Mouse (Mus musculus) induced T-regulatory cell, adult 2 months (primary cell): ENCODE measurements around the gene Zfand2a.

Source experiments
- DNase-seq: peaks from one replicate; pipeline ENCODE4 v3.0.0-alpha.2; 2012; ENCODE audit warnings: low read depth

Zfand2a gene

DNA sequence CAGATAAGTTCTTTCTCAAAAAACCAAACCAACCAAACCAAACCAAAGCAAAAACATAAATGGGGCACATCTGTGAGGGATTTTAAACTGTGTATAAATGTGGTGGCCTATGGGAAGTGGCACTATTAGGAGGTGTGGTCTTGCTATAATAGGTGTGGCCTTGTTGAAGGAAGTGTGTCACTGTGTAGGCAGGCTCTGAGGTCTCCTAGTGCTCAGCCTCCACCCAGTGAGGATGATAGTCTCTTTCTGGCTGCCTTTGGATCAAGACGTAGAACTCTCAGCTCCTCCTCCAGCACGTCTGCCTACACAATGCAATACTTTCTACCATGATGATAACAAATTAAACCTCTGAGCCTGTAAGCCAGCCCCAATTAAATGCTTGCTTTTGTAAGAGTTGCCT, 18.0 kb downstream of the Zfand2a start:
- no peak for DNase-seq

DNA sequence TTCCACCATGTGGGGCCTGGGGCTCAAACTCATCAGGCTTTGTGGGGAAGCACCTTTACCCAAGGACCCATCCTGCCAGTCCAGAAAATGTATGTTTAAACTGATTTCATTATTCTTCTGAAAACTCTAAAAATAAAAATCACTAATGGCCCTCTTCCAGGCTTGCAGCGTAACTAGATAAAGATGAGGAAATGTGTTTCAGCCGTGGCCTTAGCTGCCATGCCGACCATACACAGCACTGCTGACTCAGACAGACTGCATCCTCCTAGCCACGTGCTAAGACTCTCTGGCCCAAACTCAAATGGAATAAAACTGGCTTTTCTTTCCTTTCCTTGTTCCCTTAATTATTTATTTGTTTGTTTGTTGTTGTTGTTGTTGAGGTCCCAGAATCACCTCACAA, 19.5 kb downstream of the Zfand2a start:
- no peak for DNase-seq

DNA sequence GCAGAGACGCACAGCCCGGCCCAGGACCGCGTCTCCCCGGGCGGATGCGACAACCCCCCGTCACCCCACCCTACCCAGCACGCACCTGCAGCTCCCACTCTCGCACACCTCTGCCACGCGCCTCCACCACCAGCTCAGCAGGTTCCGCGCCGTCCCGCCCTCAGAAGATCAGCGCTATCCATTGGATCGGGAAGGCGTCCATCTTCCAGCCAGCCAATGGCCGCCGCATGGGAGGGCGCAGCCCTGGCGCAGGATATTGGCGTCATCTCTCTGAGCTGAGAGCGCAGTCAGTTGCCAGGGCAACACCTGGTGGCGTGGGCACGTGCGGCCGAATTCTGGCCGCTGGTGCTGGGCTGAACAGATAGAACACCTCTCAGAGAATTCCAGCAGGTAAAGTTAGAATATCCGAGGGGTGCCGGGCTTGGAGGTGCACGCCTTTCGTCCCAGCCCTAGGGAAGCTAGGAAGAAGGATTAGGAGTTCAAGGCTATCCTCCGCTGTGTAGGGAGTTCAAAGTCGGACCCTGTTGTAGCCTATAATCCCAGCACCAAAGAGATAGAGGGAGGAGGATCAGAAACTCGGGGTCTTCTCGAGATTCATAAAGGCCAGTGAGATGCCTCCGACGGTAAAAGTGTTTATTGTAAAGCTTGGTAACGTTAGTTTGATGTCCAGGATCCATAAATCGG, 23.8 kb downstream of the Zfand2a start, which contains the start of gene 3110082I17Rik:
TSS of gene 3110082I17Rik (minus strand) at position 144 of the 684 bp plus-strand sequence.
- DNase-seq: peak; percentile 97

DNA sequence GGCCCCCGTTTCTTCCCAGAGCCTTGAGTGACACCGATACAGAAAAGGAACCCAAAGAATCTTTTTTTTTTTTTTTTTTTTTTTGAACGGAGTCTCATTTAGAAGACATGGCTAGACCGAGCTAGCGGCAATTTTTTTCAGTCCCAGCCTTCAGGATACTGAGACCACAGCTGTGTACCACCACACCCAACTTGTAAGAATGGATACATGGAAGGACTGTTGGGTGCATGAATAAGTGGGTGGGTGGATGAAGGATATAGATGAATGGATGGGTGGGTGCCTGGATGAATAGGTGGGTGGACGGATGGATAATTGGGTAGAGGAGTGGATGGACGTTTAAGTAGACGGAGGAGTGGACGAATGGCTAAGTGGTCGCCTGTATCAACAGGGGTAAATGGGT, 24.4 kb downstream of the Zfand2a start:
- DNase-seq: no peak

DNA sequence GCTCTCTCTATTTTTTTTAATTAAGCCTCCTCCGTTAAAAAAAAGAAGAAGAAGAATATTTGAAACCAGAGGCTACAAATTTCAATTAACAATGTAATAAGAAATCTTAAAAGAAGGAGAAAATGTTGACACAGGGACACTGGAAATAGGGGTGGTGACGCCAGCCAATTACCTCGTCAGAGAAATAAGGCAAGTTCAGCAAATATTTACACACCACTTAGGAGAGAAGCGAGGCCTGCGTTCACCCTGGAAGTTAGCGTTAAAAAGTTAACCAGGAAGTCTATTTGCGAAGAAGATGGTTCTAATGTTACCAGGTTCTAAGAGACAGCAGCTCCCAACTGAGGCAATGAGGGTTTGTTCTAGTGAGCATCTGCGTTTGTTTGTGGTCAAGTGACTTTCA, 27.1 kb downstream of the Zfand2a start:
- DNase-seq: no peak

DNA sequence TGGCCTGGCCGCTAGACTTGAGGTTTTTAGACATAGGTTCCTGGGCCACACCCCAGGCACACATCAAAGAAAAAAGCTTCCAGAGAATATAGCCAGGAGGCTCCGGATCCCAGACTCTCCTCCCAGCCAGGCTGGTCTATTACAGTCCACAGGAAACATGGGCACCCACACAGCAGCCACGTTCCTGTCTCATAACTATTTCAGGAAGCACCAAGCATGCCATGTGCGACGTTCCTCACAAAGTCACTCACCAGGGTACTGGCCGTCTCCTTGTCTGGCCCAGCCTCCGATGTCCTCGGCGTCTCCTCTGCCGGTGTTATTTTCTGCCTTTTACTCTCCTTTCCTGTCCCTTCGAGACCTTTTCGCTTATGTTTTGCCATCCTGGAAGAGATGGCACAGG, 29.2 kb downstream of the Zfand2a start:
- no peak for DNase-seq

DNA sequence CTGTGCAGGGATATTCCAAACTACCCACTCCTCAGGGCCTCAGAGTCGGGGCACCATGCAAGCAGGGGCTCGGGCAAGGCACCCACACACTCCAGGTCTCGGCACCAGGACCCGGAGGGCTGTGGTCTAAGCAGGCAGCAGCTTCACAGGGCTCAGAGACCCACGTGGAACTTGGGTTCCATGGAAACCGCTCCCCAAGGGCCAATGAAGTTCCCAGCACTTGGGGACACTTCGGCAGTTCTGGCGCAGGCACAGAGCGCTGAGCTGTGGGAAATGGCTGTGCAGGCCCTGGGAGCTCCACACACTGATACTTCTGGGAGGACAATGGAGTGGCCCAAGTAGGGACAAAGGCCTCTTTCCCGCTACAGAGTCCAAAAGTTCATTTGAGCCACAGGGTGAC, 31.3 kb downstream of the Zfand2a start:
- DNase-seq: no peak

DNA sequence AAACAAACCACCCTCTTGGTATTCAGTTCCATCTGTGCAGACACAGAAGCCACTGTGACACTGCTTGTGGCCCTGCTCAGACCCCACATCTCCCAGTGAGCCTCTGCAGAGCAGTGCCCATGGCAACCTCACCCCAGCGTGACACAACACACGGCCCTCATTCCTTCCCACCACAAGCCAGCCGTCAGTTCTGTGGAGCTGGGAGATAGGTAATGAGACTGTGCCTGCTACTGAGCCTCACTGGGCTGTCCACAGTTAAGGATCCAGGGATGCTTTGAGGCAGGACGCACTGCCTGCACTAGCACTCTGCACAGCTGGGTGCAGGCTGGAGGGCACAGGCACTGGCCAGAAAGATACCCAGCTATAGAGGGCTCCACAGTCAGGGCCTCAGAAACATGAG, 34.4 kb downstream of the Zfand2a start:
- DNase-seq: no peak

DNA sequence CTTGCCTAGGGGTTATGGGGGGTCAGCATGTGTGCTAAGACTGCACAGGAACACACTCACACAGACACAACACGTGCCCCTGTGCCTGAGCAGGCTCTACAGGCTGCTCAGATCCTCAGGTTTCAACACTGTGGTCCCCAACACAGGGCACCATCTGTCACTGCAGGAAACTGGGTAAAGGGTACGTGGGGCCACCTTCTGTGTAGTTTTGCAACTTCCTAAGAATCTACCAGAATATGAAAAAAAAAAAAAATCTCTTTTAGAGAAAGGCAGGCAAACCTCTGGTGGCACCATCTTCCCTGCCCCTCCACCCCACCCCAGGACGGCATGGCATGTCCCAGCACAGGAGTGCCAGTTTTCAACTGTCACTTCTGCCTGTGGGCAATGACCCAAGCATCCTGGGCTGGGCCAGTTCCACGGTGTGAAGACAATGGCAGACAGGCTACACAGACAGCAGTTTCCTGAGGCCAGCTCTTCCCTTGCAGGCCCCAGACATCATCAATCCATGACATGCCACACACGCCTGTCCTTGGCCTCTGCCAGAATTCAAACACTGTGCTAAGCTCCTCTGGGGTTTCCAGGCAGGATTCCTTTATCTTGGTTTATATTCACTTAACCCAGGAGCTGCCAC, 35.1 kb downstream of the Zfand2a start:
- no peak for DNase-seq

DNA sequence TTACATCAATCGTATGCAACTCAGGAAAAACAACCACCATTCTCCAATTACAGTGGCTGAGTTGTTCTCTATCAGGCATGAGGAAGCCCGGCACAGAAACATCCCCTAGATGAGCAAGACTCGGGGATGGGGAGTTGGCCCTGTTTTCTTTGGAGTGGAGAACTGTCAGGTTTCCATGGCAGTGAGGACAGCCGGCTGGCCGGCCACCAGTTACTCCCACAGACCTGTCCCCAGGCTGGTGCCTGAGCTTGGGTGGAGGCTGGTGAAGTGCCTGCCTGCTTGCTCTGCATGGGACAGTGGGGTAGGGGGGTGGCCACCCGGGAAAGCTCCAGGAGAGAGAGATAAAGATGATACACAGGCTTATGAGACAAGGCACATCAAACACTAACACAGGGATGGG, 36.3 kb downstream of the Zfand2a start:
- no peak for DNase-seq

DNA sequence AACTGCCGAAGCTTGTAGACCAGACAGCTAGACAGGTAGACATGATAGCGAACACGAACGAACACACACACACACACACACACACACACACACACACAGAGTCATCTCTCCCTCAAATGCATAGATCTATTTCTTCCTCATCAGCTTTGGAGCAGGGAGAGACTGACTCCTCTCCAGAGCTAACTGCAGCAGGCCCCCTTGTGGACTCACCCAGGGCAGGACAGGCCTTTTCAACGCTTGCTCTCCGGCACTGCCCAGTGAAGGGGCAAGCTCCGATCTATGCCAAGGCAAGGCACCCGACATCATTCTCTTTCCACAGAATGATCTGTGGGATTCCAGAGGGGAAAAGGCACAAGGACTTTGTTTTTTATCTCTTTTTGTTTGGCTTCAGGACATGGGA, 39.1 kb downstream of the Zfand2a start:
- no peak for DNase-seq

DNA sequence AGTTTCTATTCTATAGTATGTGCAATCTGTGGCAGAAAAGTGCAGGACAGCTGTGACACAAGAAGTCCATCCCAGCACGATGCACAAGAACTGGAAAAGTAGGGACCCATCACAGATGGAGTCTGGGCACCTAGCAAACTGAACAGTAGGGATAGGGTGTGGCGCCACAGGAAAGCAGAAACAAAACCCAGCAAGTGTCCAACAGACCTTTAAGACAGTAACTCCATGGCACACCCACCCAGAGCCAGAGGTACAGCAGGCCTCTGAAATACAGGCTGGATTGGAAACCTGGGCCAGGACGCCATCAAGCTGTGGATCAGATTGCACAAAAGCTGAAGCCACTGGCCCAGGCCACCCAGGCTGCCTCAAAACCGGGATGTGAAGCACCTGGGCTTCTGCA, 41.4 kb downstream of the Zfand2a start:
- no peak for DNase-seq

DNA sequence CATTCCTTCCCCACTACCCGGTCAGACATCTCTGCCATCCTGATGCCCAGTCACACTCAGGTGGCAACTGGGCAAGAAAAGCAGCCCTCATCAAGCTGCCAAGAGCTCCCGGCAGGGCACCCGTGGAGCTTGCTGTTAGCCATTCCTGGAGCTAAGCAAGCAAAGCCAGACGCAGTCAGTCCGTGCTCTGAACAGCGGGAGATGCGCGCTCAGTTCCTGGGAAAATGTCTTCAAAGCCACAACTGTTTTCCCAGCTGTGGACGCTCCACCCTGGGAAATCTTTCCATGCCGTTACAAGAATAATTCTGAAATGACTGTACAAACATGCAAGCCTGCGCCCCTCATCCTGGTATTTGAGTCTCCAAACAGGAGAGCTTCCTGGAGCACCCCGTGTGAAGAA, 41.9 kb downstream of the Zfand2a start:
- no peak for DNase-seq

DNA sequence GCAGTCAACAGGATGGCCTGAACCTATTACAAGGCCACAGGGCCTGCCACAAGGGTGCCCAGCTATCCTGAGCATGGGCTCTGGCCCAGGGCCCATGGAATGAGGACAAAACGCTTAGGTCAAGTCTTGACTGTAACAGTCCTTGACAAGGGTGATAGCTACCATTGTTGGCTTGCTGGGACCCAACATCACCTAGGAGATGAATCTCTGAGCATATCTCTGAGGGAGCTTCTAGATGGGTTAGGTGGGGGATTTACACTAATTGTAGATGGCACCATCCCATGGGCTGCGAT, 42.7 kb downstream of the Zfand2a start:
- no peak for DNase-seq

DNA sequence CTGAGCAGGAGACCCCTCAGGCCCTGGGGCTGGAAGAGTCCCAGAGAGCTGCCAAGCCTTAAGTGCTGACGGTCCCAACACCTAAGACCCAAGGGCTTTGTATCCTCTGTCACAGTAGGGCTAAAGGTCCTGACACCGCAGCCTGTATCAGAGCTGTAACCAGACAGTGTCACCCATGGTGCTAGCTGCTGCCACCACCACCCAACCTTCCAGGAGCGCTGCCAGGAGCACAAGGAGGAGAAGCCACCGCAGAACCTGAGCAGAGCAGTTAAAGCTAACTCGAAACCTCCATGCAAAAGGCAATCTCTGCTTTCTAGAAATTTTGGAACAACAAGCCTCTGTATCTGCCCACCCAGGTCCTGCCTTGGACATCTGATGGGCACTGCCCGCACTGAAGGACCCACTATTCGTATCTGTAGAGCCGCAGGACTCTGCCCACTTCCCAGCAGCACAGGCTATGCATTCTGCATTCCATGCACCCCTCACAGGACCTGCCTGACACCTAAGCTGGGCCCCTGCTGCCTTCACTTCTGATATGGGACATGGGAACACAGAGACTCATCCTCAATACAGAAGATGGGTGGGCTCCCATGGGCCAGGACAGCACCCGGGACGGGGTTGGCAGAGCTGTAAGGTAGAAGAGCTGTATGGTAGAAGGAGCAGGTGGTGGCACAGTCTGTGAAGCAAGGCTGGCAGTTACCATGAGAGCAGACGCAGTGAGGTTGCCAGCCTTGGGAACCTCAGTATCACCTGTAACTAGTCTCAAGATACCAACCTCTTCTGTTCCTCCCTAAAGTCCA, 43.2 kb downstream of the Zfand2a start:
- no peak for DNase-seq

DNA sequence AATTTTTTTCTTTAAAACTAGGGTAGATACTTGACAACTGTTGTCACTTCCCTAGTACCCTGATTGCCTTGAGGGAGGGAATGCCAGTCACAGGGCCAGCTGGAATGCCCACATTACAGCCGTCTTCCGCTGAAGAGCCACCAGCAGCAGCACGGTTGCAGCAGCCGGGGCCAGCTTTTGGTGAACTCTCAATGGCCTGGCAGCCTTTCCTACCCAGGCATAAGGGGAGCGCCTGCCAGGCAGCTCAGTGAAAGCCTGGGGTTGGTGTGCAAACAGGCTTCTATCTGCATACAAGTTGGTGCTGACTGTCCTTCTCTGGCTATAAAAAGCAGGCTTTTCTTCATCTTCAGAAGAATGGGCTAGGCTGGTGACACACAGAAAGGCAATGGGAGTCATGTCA, 43.9 kb downstream of the Zfand2a start:
- no peak for DNase-seq

DNA sequence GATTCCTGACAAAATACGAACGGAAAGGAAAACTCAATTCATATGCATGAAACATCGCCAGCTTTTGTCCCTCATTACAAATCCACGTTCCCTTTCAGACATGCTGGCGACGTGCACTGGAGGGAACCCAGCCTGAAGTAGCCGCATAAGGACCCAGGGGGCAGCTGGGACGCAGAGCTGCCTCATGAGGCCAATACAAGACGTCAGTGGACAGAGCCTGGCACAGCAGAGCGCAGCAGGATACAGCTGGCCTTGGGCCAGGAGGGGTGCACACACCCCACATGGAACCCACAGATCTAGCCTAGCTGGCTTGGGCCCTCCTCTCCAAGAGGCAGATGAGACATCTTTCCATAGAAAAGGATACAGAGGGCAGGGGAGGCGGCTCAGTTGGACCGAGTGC, 45.9 kb downstream of the Zfand2a start:
- no peak for DNase-seq

DNA sequence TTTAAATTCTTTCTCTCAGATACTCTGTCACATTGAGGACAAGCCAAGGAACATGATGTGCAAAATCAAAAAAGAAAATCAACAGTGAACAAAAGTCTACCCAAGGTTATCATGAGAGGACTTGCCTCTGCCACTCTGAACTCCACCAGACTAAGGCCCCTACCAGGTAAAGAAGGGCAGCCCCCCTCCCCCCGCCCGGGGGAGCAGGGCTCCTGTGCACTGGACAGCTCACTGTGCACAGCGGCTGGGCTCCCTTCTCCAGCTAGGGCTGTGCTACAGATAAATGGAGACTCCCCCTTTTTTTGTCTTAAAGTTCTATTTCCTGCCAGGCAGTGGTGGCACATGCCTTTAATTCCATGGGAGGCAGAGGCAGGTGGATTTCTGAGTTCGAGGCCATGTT, 46.6 kb downstream of the Zfand2a start:
- no peak for DNase-seq

DNA sequence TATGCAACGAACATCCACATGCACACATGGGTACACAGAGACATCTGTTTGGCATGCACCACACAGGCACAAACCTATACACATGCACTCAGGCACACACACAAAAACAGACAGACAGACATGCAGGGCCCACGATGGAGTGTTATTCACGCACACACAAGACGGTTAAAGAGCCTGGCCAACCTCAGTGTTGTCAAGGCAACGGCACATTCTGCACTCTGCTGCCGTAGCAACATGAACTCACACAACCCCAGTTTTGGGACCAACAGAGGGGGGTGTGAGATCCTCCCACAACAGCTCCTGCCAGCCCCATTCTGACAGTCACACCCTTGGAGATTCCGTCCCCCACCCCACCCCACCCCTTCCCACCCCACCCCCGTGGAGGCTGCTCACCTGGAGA, 49.4 kb downstream of the Zfand2a start:
- DNase-seq: no peak

DNA sequence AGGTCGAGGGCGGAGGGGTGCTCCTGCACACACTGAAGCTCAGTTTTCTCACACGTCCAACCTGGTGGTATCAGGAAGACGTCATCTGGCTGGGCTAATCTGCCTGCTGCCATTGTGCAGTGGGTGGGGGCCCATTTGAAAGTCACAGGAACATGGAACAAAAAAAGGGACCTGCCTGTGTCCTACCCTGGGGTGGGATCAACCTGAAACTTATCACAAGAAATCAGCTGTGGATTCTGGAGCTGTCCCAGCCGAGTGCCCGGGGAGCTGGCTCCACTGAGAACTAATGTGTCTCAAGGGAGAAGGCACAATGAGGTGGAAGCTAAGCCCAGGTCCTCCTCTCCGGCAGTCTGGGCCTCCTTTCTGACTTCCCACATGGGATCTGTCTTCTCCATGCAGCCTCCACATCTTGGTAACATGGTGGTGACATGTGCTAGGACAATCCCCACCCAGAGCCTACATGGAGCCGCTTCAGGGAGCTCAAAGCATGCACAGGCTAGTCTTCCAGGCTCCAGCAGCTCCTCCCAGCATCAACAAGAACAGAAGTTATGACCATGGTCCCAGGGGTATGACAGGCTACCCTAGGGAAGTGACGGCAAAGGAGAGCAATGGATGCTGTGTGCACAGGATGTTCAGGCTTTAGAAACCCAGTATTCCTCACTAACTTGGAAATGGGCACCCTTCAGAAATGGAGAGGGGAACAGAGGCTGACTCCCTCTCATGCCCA, 50.3 kb downstream of the Zfand2a start:
- no peak for DNase-seq

DNA sequence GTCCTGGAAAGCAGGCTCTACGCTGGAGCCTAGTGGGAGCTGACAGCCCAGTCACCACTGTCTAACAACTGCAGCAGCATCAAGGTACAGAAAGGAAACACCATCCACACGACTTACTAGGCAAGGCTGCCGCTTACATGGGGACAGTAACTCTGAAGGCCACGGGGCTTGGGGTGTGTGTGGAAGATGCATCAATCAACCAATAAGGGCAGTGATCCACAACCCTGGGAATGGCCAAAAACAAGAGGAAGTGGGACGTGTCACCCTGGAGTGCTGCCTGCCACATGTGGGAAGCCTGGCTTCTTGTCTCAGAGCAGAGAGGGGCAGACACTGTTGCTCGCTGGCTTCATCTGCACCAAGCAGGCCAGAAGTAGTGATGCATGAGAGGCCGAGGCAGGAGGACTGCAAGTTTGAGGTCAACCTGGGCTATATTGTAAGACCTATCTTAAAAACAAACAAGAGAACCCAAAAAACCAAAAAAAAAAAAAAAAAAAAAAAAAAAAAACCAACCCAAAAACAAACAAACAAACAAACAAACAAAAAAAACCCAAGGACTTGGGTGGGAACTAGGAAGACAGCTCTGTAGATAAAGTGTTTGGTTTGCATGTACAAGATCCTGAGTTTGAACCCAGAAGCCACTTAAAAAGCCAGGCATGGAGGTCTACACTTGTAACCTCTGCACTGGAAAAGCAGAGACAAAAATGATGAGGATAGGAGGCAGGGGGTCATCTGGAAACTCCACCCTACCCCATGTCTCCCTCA, 51.4 kb downstream of the Zfand2a start:
- no peak for DNase-seq

DNA sequence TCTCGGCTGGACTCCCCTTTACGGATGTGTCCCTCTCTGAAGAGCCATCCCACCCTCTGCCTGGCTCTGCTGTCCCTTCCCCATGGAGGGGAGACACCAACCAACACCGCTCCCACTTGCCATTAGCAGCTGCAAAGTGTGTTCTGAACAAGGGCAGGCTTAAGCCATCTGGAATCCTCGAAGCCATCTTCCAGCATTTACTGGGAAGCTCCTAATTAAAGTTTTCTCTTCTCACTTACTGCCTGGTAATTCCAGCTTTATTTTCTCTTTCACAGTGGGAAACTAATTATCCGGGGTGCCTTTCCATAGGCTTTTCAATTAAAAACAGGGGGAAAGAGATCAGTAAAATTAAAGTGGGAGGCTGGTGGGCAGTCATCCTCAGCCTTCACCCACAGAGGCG, 52.0 kb downstream of the Zfand2a start:
- DNase-seq: no peak
